Mouse (Mus musculus): ENCODE measurements around the gene Zcchc10. TPM values are rescaled to one million over a fixed set of nuclear protein-coding genes. Genes with fewer than 3 reads are reported as not detected.

The Zcchc10 gene
- total RNA-seq (2023): 13.5 to 22.1 TPM (median 15.8 TPM) in 4 replicates

GRCm38 (mm10) chr11:53324512-53324968, at the start of gene Zcchc10:
Zcchc10 (plus strand) TSS chr11:53324679.

GRCm38 (mm10) chr11:53300330-53301166, 23.9 kb upstream of the Zcchc10 start, which contains the start of gene Hspa4:
Hspa4 (minus strand) TSS chr11:53300457.

GRCm38 (mm10) chr11:53350291-53351223, 26.1 kb downstream of the Zcchc10 start, which contains the start of gene Aff4:
Aff4 (plus strand) TSS chr11:53350833.

Other genes with a start within 250 kb of the Zcchc10 start
- gene Hspa4, start 24.2 kb upstream of the Zcchc10 start, total RNA-seq (2023): 105 to 113 TPM (median 108 TPM) in 4 replicates
- gene Aff4, start 26.2 kb downstream of the Zcchc10 start, total RNA-seq (2023): 351 to 373 TPM (median 364 TPM) in 4 replicates
- gene Leap2, start 98.5 kb downstream of the Zcchc10 start, total RNA-seq (2023): not detected in 4 replicates
- gene Uqcrq, start 106.2 kb downstream of the Zcchc10 start, total RNA-seq (2023): 128 to 162 TPM (median 136 TPM) in 4 replicates
- gene Gdf9, start 106.3 kb downstream of the Zcchc10 start, total RNA-seq (2023): 0.72 to 2.6 TPM (median 2.3 TPM) in 3 of 4 replicates, not detected in the other
- gene Gm10447, start 132.4 kb downstream of the Zcchc10 start, total RNA-seq (2023): not detected in 4 replicates
- gene Shroom1, start 132.5 kb downstream of the Zcchc10 start, total RNA-seq (2023): not detected in 4 replicates
- gene Gm9837, start 145.8 kb downstream of the Zcchc10 start, total RNA-seq (2023): not detected in 4 replicates
- gene Gm9945, start 155.5 kb downstream of the Zcchc10 start, total RNA-seq (2023): not detected in 4 replicates
- gene Sowaha, start 155.6 kb downstream of the Zcchc10 start, total RNA-seq (2023): not detected in 4 replicates
- gene Sept8, start 194.6 kb downstream of the Zcchc10 start, total RNA-seq (2023): 0.25 to 0.48 TPM in 2 of 4 replicates, not detected in the others
- 4.8 to 8.2 TPM (median 7.1 TPM) in 4 replicates for gene Kif3a, start 242.7 kb downstream of the Zcchc10 start, total RNA-seq (2023)